Mouse (Mus musculus) cerebellum, adult 9-10 months (tissue): ENCODE data around the gene Aqp8.
A peak's percentile ranks its signal among the peaks of the same experiment; 100 is the strongest.

Source experiments
- DNase-seq: peaks from one replicate; pipeline ENCODE4 v3.0.0; 2022

Gene Aqp8

GRCm38 (mm10) chr7:123499481-123500238 is 37.6 kb downstream of the Aqp8 start:
- DNase-seq, result no peak

GRCm38 (mm10) chr7:123500239-123501219 is 38.4 kb downstream of the Aqp8 start, which contains the start of gene Zkscan2:
Gene Zkscan2 (minus strand): TSS chr7:123500449.
- peak; percentile 92 for DNase-seq

- no peak for DNase-seq
Observed at GRCm38 (mm10) chr7:123503358-123503757, 41.3 kb downstream of the Aqp8 start.

- DNase-seq, result no peak
Observed at GRCm38 (mm10) chr7:123507946-123508345, 45.9 kb downstream of the Aqp8 start.
